Mouse (Mus musculus): ENCODE results near the gene Gm11985.

Gm11985 gene

DNA sequence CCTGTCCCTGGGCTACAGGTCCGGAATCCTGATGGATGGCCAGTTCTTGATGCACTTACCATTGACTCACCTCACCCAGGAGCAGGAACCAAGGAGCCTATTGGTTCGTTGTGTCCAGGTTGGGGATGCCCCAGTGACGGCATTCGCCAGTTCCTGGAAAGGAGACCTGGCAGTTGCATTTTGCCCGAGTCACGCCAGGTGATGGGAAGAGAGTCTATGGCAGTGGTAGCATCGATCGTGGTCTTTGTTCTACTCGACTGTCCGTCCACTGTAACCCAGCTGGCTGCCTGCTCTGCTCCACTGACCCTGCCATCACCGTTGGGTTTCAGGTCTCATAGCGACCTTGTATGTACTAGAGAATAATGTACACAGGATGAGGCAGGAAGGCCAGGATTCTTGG is 36.0 kb downstream of the Gm11985 start:
- DNase-seq: no peak

DNA sequence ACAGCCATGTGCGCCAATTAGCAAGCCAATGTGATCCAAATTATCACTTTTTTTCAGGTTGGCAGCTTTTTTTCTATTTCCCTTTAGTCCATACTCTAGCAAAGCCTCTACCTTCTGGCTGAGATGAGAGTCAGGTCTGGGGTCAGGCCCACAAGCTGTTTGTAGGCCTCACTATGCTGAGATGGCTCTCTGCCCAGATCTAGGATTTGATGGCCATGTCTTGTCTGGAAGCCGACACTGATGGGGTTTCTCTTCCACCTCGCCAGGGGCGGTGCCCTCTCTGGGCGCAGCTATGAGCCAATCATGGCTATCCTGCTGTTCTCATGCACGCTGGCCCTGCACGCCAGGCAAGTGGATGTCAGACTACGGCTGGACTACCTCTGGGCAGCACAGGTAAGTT is 37.9 kb downstream of the Gm11985 start:
- no peak for DNase-seq

DNA sequence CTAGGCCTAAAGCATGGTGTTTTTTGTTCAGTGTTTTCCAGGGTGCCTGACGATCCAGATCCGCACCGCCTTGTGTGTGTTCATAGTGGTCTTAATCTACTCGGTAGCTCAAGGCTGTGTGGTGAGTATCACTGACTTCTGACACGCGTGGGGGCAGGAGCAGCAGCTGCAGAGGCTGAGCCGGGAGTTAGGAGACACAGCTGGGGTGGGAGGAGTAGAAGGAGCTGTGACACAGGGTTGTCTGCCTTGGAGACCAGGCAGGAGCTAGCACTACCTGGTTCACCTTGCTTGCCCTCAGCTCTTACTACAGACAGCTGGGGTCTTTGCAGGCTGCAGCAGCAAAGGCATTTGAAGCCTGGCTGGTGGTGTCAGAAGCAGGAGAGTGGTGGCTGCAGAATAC is 38.9 kb downstream of the Gm11985 start:
- peak; percentile 33 to 61 for DNase-seq

DNA sequence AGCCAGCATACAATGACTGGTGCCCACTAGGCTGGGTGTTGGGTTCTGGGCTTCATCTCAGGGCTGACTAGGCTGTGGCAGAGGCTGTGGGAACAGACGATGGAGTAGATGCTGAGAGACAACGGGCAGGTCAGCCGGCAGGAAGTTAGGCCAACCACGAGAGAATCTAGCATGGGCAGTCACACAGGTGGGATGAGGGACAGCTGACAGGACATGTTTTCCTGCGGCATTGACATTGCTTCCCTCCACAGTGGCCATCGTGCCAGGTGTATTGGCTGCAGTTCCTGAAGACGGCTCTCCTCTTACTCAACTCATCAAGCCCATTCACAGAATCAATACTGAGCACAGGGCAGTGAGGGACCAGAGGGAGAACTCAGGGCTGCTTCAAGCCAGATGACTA is 40.4 kb downstream of the Gm11985 start:
- no peak for DNase-seq

GRCm38 (mm10) chr11:7147536-7147935 is 40.8 kb downstream of the Gm11985 start:
- no peak for DNase-seq

GRCm38 (mm10) chr11:7145221-7145620 is 43.1 kb downstream of the Gm11985 start:
- DNase-seq: peak; percentile 70 to 83

- peak; percentile 41 to 52 for DNase-seq
Measured at GRCm38 (mm10) chr11:7144369-7144768, 44.0 kb downstream of the Gm11985 start.

- DNase-seq: no peak
Measured at GRCm38 (mm10) chr11:7142725-7143124, 45.6 kb downstream of the Gm11985 start.

- DNase-seq: peak; percentile 46 to 56
Measured at GRCm38 (mm10) chr11:7140449-7140848, 47.9 kb downstream of the Gm11985 start.

- no peak for DNase-seq
Measured at GRCm38 (mm10) chr11:7138370-7138769, 50.0 kb downstream of the Gm11985 start.

DNA sequence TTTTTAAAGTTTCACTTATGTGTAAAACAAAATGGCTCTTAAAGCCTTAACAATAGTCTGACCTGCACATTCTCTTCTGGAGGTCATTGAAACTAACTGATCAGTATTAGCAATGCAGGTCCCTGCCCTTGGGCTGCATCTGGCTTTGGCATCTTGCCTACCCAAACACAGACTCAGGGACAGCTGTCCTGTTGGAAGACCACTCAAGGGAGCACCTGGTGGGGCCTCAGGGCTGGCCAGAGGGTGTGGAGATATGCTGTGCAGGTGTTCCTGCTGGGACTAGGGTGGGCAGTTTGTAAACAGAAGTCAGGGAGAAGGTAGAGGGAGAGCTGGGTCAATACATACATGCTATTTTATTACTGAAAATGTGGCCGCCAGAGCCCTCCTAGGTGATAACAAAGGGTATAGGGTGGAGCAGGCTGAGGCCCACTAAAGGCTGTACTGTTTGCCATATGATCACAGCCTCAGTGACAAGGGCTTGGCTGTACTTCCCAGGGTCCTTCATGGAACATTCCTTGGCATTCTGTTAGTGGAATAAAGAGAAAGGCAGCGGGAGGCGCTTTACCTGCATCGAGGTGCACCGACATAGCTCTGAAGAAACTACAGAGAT is 52.0 kb downstream of the Gm11985 start:
- no peak for DNase-seq

GRCm38 (mm10) chr11:7135763-7136162 is 52.6 kb downstream of the Gm11985 start:
- no peak for DNase-seq

DNA sequence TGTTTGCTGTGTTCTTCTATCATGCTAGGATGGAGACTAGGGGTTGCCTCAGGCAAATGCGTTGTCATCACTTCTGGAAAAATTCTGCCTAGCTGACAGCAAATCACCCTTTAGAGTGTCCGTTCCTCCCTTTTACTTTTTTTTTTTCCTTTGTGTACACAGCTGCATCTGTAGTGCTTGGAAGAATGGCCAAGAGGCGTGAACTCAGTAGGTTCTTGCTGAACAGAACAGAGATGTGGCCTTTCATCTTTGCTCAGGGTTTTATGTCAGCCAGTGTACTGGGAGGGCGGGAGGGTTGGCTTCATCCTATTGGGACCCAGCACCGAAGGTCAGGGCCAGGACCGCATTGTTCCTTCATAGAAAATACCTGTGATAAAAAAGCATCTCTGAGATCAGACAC is 53.1 kb downstream of the Gm11985 start:
- DNase-seq: no peak

GRCm38 (mm10) chr11:7134319-7134718 is 54.0 kb downstream of the Gm11985 start:
- DNase-seq: no peak

DNA sequence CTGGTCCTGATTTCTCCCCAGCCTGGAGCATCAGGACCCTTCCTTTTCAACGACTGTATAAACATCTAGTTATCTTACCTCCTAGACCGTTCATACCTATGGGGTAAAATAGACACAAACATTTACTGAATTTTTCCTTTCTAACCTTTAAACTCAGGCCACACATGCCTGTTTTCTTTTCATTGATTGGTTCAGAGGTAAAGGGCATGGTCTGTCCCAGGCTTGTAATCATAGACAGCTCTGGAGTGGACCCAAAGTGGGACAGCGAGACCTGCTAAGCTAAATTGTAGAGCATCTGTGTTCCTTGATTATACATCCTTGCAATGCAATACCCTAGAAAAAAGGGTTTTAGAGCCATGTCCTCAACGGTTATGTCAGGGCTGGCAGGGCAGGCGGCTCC is 54.6 kb downstream of the Gm11985 start:
- no peak for DNase-seq

Measured in thymus, postnatal 36 days (tissue).